Mouse (Mus musculus) gastrocnemius, postnatal 36 days (tissue): ENCODE measurements around the gene BC048403. TPM values are rescaled to one million over a fixed set of nuclear protein-coding genes. Genes with fewer than 3 reads are reported as not detected.
"Not testable (repeated sequence)": the region's sequence is repeated elsewhere in the genome, so short reads cannot be mapped to it uniquely, and the experiment has no call there.

ENCODE experiments used
- DNase-seq, 2 experiments: peaks; one replicate each; pipeline ENCODE4 v3.0.0; 2022
- intact Hi-C: fragments of 180-260 bp; cut with DNase I; formaldehyde crosslinking; loops from one replicate; pipeline ENCODE4 v1.15.1; 2025
- total RNA-seq, 2 experiments: library from RNA; stranded (reverse); gene quantifications; 2 replicates each; pipeline ENCODE4 v1.2.3; 2021

BC048403 gene
- total RNA-seq, 2 experiments from 2014 or later: 0.99 to 1.8 TPM

- intact Hi-C loops: no loop called here
- no peak for DNase-seq
Observed at GRCm38 (mm10) chr10:121755822-121756221, 16.1 kb downstream of the BC048403 start.

GRCm38 (mm10) chr10:121756677-121757076, 16.9 kb downstream of the BC048403 start:
- DNase-seq: no peak
- intact Hi-C loops: no loop called here

GRCm38 (mm10) chr10:121759095-121759494, 19.4 kb downstream of the BC048403 start:
- intact Hi-C loops: no loop called here

GRCm38 (mm10) chr10:121762141-121762540, 22.4 kb downstream of the BC048403 start:
- intact Hi-C loops: no loop called here
- DNase-seq: peak in 1 of 2 experiments; percentile 9

More at GRCm38 (mm10) chr10:121759095-121759494, 19.4 kb downstream of the BC048403 start:
- no peak for DNase-seq

GRCm38 (mm10) chr10:121763191-121763590, 23.5 kb downstream of the BC048403 start:
- no peak for DNase-seq
- intact Hi-C loops: no loop called here

- DNase-seq: no peak
- intact Hi-C loops: no loop called here
Observed at GRCm38 (mm10) chr10:121764469-121765173, 24.9 kb downstream of the BC048403 start.

- DNase-seq: no peak
- intact Hi-C loops: no loop called here
Observed at GRCm38 (mm10) chr10:121765174-121766057, 25.7 kb downstream of the BC048403 start.

- DNase-seq, intact Hi-C loops: not testable (repeated sequence)
Observed at GRCm38 (mm10) chr10:121767295-121767694, 27.6 kb downstream of the BC048403 start.

GRCm38 (mm10) chr10:121769711-121770110, 30.0 kb downstream of the BC048403 start:
- no peak for DNase-seq
- intact Hi-C loops: loop anchor here (5.0 kb wide), 1 partner anchor 72 kb away; no protein-coding TSS in a partner anchor

GRCm38 (mm10) chr10:121770624-121771577, 31.2 kb downstream of the BC048403 start:
- intact Hi-C loops: loop anchor here (1.0 to 5.0 kb wide), 2 partner anchors 74 to 277 kb away; no protein-coding TSS in a partner anchor
- no peak for DNase-seq

- no peak for DNase-seq
- intact Hi-C loops: loop anchor here (5.0 kb wide), 1 partner anchor 77 kb away; no protein-coding TSS in a partner anchor
Observed at GRCm38 (mm10) chr10:121773813-121774212, 34.1 kb downstream of the BC048403 start.

GRCm38 (mm10) chr10:121775990-121776389, 36.3 kb downstream of the BC048403 start:
- intact Hi-C loops: no loop called here
- DNase-seq: no peak

GRCm38 (mm10) chr10:121781159-121781558, 41.4 kb downstream of the BC048403 start:
- no peak for DNase-seq
- intact Hi-C loops: no loop called here

GRCm38 (mm10) chr10:121788536-121788935, 48.8 kb downstream of the BC048403 start:
- intact Hi-C loops: no loop called here

GRCm38 (mm10) chr10:121790078-121790477, 50.3 kb downstream of the BC048403 start:
- no peak for DNase-seq
- intact Hi-C loops: no loop called here

More at GRCm38 (mm10) chr10:121788536-121788935, 48.8 kb downstream of the BC048403 start:
- DNase-seq: no peak

GRCm38 (mm10) chr10:121792661-121793060, 52.9 kb downstream of the BC048403 start:
- intact Hi-C loops: no loop called here

GRCm38 (mm10) chr10:121794486-121794885, 54.7 kb downstream of the BC048403 start:
- no peak for DNase-seq
- intact Hi-C loops: no loop called here

More at GRCm38 (mm10) chr10:121792661-121793060, 52.9 kb downstream of the BC048403 start:
- no peak for DNase-seq

- intact Hi-C loops: no loop called here
- no peak for DNase-seq
Observed at GRCm38 (mm10) chr10:121796027-121796802, 56.5 kb downstream of the BC048403 start.

GRCm38 (mm10) chr10:121800041-121800440, 60.3 kb downstream of the BC048403 start:
- intact Hi-C loops: no loop called here
- no peak for DNase-seq
